Mouse (Mus musculus) hindbrain, embryonic 13.5 days (tissue): Measurements from ENCODE around the gene Capn1. TPM values are rescaled to one million over a fixed set of nuclear protein-coding genes. Genes with fewer than 3 reads are reported as not detected.

Experiments used
- ATAC-seq: fragments of 200-750 bp; cut with Nextera tagmentation; 2 replicates; pipeline ENCODE4 v1.8.0; 2017; ENCODE audit warnings: moderate TSS enrichment; ENCODE audit not compliant: low FRiP score
- H3K27ac ChIP-seq: fragments of 300-500 bp; sonication (generic); 2 replicates; pipeline ENCODE4 v1.5.1; 2015; ENCODE audit warnings: inconsistent platforms, mild to moderate bottlenecking, moderate library complexity
- H3K27me3 ChIP-seq: fragments of 300-500 bp; sonication (generic); 2 replicates; pipeline ENCODE4 v1.6.1; 2015; ENCODE audit warnings: mild to moderate bottlenecking, inconsistent platforms
- H3K36me3 ChIP-seq: fragments of 300-500 bp; sonication (generic); 2 replicates; pipeline ENCODE4 v1.6.1; 2015; ENCODE audit warnings: mild to moderate bottlenecking, inconsistent platforms
- H3K4me1 ChIP-seq: fragments of 300-500 bp; sonication (generic); replicated peaks from 2 replicates; pipeline ENCODE4 v1.6.1; 2015; ENCODE audit warnings: inconsistent platforms
- H3K4me2 ChIP-seq: fragments of 300-500 bp; sonication (generic); 2 replicates; pipeline ENCODE4 v1.6.1; 2015; ENCODE audit warnings: inconsistent platforms, mild to moderate bottlenecking, moderate library complexity
- H3K4me3 ChIP-seq: fragments of 300-500 bp; sonication (generic); 2 replicates; pipeline ENCODE4 v1.5.1; 2015; ENCODE audit warnings: mild to moderate bottlenecking, inconsistent platforms
- H3K9ac ChIP-seq: fragments of 300-500 bp; sonication (generic); 2 replicates; pipeline ENCODE4 v1.6.1; 2015; ENCODE audit warnings: mild to moderate bottlenecking, inconsistent platforms
- H3K9me3 ChIP-seq: fragments of 300-500 bp; sonication (generic); 2 replicates; pipeline ENCODE4 v1.6.1; 2016; ENCODE audit warnings: inconsistent platforms
- WGBS: fragments of 180-500 bp; shearing (Covaris S2); methylation state at CpG from one replicate; pipeline ENCODE4 v1.1.7; 2015; 5-methylcytosine and 5-hydroxymethylcytosine counted together
- polyA plus RNA-seq: library from polyadenylated mRNA; unstranded; fragments of >200 nt; fragmentation: Nextera tagmentation; extraction: Ambion mirVana; gene quantifications from 2 replicates; pipeline ENCODE4 v1.2.1, GENCODE M21; 2015

The Capn1 gene
- polyA plus RNA-seq, 1 experiment from 2014 or later = 3.3 TPM

GRCm38 (mm10) chr19:6030520-6031280 lies 15.0 kb upstream of the Capn1 start:
- H3K9ac ChIP-seq = no peak overlapping the region
- 77% methylated on average over 14 of the region's 14 CpGs for WGBS
- no peak overlapping the region for H3K4me2 ChIP-seq
- H3K4me1 ChIP-seq = no peaks in the 10 kb centered on the region
- no peak for ATAC-seq
- H3K36me3 ChIP-seq = no peaks in the 10 kb centered on the region
- no peaks in the 10 kb centered on the region for H3K9me3 ChIP-seq
- H3K4me3 ChIP-seq = no peak overlapping the region
- H3K27me3 ChIP-seq = no peaks in the 10 kb centered on the region
- no peak overlapping the region for H3K27ac ChIP-seq

- ATAC-seq = no peak
- no peak overlapping the region for H3K27ac ChIP-seq
- no peaks in the 10 kb centered on the region for H3K4me1 ChIP-seq
- H3K9me3 ChIP-seq = no peaks in the 10 kb centered on the region
- no peak overlapping the region for H3K4me3 ChIP-seq
- 81% methylated on average over 9 of the region's 9 CpGs for WGBS
- no peak overlapping the region for H3K4me2 ChIP-seq
- no peak overlapping the region for H3K9ac ChIP-seq
- no peaks in the 10 kb centered on the region for H3K36me3 ChIP-seq
- no peaks in the 10 kb centered on the region for H3K27me3 ChIP-seq
Measured at GRCm38 (mm10) chr19:6029426-6029825, 13.7 kb upstream of the Capn1 start.

DNA sequence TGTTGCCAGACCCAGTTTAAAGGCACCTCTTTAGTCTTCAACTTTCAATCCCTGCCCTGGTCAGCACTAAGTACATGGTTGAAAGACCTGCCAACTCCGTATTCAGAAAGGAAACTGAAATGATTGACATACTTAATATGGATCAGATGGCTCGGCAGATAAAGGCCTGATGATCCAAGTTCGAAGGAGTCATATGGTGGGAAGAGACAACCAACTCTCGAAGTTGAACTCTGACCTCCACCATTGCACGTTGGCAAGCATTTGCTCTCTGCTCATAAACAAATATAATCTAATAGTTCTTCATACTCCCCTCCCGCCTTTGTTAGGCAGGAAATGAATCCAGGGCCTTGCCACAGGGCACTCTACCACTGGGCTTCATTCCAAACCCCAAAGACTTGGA lies 13.3 kb upstream of the Capn1 start:
- no peaks in the 10 kb centered on the region for H3K9me3 ChIP-seq
- no peak overlapping the region for H3K4me2 ChIP-seq
- no peak for ATAC-seq
- no peaks in the 10 kb centered on the region for H3K36me3 ChIP-seq
- H3K9ac ChIP-seq = no peak overlapping the region
- no peak overlapping the region for H3K27ac ChIP-seq
- no peaks in the 10 kb centered on the region for H3K27me3 ChIP-seq
- WGBS = 86% methylated on average over 6 of the region's 6 CpGs
- H3K4me3 ChIP-seq = no peak overlapping the region
- H3K4me1 ChIP-seq = no peaks in the 10 kb centered on the region

DNA sequence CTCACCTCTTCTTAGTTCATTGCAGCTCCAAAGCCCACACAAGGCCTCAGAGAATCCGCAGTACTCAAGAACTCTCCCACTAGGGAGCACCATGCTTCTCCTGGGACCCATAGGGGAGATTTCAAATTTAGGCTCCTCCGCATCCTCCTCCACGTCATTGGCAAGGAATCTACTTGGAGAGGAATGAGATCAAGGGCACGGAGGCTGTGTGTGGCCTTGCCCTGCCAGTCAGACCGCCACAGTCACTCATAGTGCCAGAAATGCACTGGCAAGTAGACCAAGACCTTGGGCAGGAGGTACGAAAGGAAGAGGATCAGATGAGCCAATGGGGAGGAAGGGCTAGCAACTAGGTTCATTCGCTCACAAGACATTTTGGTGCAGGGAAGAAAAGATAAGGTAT lies 8.2 kb upstream of the Capn1 start:
- Histone ChIP-seq H3K27ac (no peak overlapping the region), H3K27me3 (no peaks in the 10 kb centered on the region), H3K9me3 (no peaks in the 10 kb centered on the region), H3K4me3 (no peak overlapping the region), H3K4me2 (no peak overlapping the region), H3K9ac (no peak overlapping the region), H3K36me3 (no peaks in the 10 kb centered on the region), H3K4me1 (no peaks in the 10 kb centered on the region)
- no peak for ATAC-seq
- WGBS = 86% methylated on average over 7 of the region's 7 CpGs

DNA sequence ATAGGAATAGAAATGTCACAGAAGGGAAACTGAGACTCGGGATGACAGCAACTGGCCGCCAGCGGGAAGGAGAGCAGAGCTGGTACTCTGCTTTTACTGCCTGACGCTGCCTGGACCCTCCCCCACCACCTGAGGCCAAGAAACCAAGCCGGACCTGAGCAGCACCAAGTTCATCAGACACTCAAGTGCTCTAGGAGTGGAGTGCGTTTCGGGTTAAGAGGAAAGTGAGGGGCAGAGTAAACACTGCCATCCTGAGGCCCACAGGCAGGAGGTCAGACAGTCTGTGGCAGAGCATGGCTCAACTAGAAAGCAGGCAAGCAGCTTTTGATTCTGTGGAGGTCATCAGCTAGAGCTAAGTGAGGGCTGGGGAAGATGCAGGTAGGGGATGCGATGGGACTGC lies 7.4 kb upstream of the Capn1 start:
- Histone ChIP-seq H3K4me1 (no peaks in the 10 kb centered on the region), H3K27me3 (no peaks in the 10 kb centered on the region), H3K9ac (no peak overlapping the region), H3K36me3 (no peaks in the 10 kb centered on the region), H3K4me3 (no peak overlapping the region), H3K4me2 (no peak overlapping the region), H3K27ac (no peak overlapping the region), H3K9me3 (no peaks in the 10 kb centered on the region)
- no peak for ATAC-seq
- 71% methylated on average over 8 of the region's 8 CpGs for WGBS

GRCm38 (mm10) chr19:6020276-6020675 lies 4.6 kb upstream of the Capn1 start:
- peaks cover 24% of the 10 kb centered on the region for H3K27me3 ChIP-seq

GRCm38 (mm10) chr19:6018142-6019089 lies 2.7 kb upstream of the Capn1 start:
- no peak overlapping the region for H3K4me3 ChIP-seq
- H3K4me1 ChIP-seq = peaks cover 22% of the 10 kb centered on the region
- WGBS = 31% methylated on average over 15 of the region's 15 CpGs
- no peak overlapping the region for H3K4me2 ChIP-seq
- H3K27ac ChIP-seq = no peak overlapping the region
- no peak overlapping the region for H3K9ac ChIP-seq
- H3K9me3 ChIP-seq = no peaks in the 10 kb centered on the region
- peaks cover 43% of the 10 kb centered on the region for H3K27me3 ChIP-seq
- no peak for ATAC-seq
- no peaks in the 10 kb centered on the region for H3K36me3 ChIP-seq

More at GRCm38 (mm10) chr19:6020276-6020675, 4.6 kb upstream of the Capn1 start:
- Histone ChIP-seq H3K4me2 (no peak overlapping the region), H3K4me1 (peaks cover 12% of the 10 kb centered on the region), H3K9ac (no peak overlapping the region), H3K36me3 (no peaks in the 10 kb centered on the region), H3K27ac (no peak overlapping the region), H3K4me3 (no peak overlapping the region), H3K9me3 (no peaks in the 10 kb centered on the region)
- no peak for ATAC-seq
- 62% methylated on average over 3 of the region's 3 CpGs for WGBS

GRCm38 (mm10) chr19:6016532-6016931 lies 835 bp upstream of the Capn1 start:
- peaks cover 46% of the 10 kb centered on the region for H3K27me3 ChIP-seq
- no peak overlapping the region for H3K27ac ChIP-seq
- H3K36me3 ChIP-seq = no peaks in the 10 kb centered on the region
- H3K4me1 ChIP-seq = peaks cover 22% of the 10 kb centered on the region
- no peak for ATAC-seq
- H3K9ac ChIP-seq = 0 out of 2 replicates have a peak overlapping the region, but pooled peaks have one; percentile 6
- 47% methylated on average over 7 of the region's 7 CpGs for WGBS
- H3K4me3 ChIP-seq = no peak overlapping the region
- no peaks in the 10 kb centered on the region for H3K9me3 ChIP-seq
- H3K4me2 ChIP-seq = no peak overlapping the region

DNA sequence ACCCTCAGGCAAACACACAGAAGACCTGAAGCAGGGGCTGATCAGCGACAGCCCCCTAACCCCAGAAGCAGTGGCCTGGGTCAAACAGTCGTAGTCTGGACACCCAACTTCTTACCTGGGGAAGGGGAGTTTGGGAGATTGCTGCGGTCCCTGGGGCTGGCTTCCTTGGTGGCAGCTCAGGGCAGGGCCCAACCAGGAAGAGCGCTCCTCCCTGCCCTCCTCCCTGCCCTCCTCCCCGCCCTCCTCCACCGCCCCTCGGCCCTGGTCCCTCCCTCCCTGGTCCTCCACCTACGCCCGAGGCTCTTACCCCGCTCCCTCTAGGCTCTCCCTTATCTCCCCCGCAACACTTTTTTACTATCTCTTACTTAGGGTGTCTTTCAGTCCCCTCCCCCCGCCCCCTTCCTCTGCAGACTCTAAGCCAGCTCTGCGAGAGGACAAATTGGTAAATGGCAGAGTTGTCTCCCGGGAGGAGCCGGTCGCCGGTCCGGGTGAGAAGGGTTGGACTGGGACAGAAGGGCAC lies 646 bp downstream of the Capn1 start:
- H3K9me3 ChIP-seq = no peaks in the 10 kb centered on the region
- WGBS = under 1% methylated on average over 18 of the region's 18 CpGs
- H3K4me1 ChIP-seq = peaks cover 22% of the 10 kb centered on the region
- H3K27ac ChIP-seq = no peak overlapping the region
- peak overlapping the region; percentile 76 for H3K9ac ChIP-seq
- H3K4me3 ChIP-seq = peak overlapping the region; percentile 50
- ATAC-seq = peak; percentile 63
- peak overlapping the region; percentile 80 for H3K4me2 ChIP-seq
- H3K36me3 ChIP-seq = no peaks in the 10 kb centered on the region
- peaks cover 46% of the 10 kb centered on the region for H3K27me3 ChIP-seq

DNA sequence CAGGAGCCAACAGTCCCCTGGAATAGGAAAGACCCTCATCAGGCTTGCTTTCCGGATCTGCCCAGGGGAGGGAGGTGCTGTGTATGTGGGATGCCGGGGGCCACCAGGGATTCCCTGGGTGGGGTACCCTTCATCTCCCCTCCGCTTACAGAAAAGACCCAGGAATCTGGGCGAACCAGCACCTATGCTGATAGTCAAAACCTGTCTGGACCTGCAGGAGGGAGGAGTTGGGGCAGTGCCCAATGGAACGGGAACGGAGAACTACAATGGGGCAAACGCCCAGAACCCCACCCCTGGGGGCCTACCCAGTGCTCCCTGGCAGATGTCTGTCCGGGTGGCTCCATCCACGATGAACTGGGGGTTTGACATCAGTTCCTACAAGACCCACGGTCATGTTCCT lies 2.0 kb downstream of the Capn1 start:
- 89% methylated on average over 10 of the region's 10 CpGs for WGBS
- ATAC-seq = no peak
- Histone ChIP-seq H3K27me3 (peaks cover 46% of the 10 kb centered on the region), H3K9me3 (no peaks in the 10 kb centered on the region), H3K4me2 (no peak overlapping the region), H3K4me1 (peaks cover 22% of the 10 kb centered on the region), H3K36me3 (no peaks in the 10 kb centered on the region), H3K4me3 (no peak overlapping the region), H3K27ac (no peak overlapping the region), H3K9ac (no peak overlapping the region)

- no peak overlapping the region for H3K4me2 ChIP-seq
- H3K27ac ChIP-seq = no peak overlapping the region
- H3K27me3 ChIP-seq = peaks cover 10% of the 10 kb centered on the region
- H3K9ac ChIP-seq = no peak overlapping the region
- 68% methylated on average over 8 of the region's 8 CpGs for WGBS
- no peak overlapping the region for H3K4me3 ChIP-seq
- no peaks in the 10 kb centered on the region for H3K9me3 ChIP-seq
- H3K36me3 ChIP-seq = no peaks in the 10 kb centered on the region
- ATAC-seq = no peak
- no peaks in the 10 kb centered on the region for H3K4me1 ChIP-seq
Measured at GRCm38 (mm10) chr19:6009137-6009536, 6.6 kb downstream of the Capn1 start.

GRCm38 (mm10) chr19:6007013-6007412 lies 8.7 kb downstream of the Capn1 start:
- H3K27ac ChIP-seq = no peak overlapping the region
- H3K9ac ChIP-seq = no peak overlapping the region
- no peaks in the 10 kb centered on the region for H3K27me3 ChIP-seq
- H3K9me3 ChIP-seq = no peaks in the 10 kb centered on the region
- WGBS = 87% methylated on average over 13 of the region's 13 CpGs
- no peaks in the 10 kb centered on the region for H3K36me3 ChIP-seq
- no peak overlapping the region for H3K4me3 ChIP-seq
- no peak overlapping the region for H3K4me2 ChIP-seq
- no peak for ATAC-seq
- no peaks in the 10 kb centered on the region for H3K4me1 ChIP-seq
